Mouse (Mus musculus): ENCODE results near the gene Stx8. TPM values are rescaled to one million over a fixed set of nuclear protein-coding genes. Genes with fewer than 3 reads are reported as not detected.
A peak's percentile ranks its signal among the peaks of the same experiment; 100 is the strongest.

The Stx8 gene
- total and polyA plus RNA-seq, 2 experiments from 2014 or later, result 13.2 to 63.6 TPM

- DNase-seq (ENCODE audit: low spot score) (no peak), ATAC-seq (ENCODE audit: low FRiP score) (no peak)
- WGBS, result 87% methylated on average over 3 of the region's 3 CpGs
- Histone ChIP-seq H3K4me2 (ENCODE audit: low read depth, low read length, poor library complexity, severe bottlenecking) (no peak overlapping the region), H3K9me3 (ENCODE audit: low read length) (no peaks in the 10 kb centered on the region), H3K4me1 (ENCODE audit: insufficient read depth, low read length) (no peaks in the 10 kb centered on the region), H3K27ac (ENCODE audit: low read depth, low read length) (no peak overlapping the region), H3K9ac (replicated peaks; ENCODE audit: low read length, poor library complexity, severe bottlenecking) (no peak overlapping the region), H3K36me3 (ENCODE audit: insufficient read depth, low read length) (no peaks in the 10 kb centered on the region), H3K27me3 (ENCODE audit: insufficient read depth, low read length) (no peaks in the 10 kb centered on the region), H3K4me3 (ENCODE audit: low read depth, low read length) (no peak overlapping the region)
- no peak for TF ChIP-seq CTCF (IDR thresholded peaks at IDR 0.05)
These were observed 33.8 kb upstream of the Stx8 start for GRCm38 (mm10) chr11:67932156-67932555.

- H3K9ac ChIP-seq (replicated peaks; ENCODE audit: low read length, poor library complexity, severe bottlenecking), result no peak overlapping the region
- DNase-seq (ENCODE audit: low spot score), result no peak
- H3K36me3 ChIP-seq (ENCODE audit: insufficient read depth, low read length), result no peaks in the 10 kb centered on the region
- no peak overlapping the region for H3K4me2 ChIP-seq (ENCODE audit: low read depth, low read length, poor library complexity, severe bottlenecking)
- no peak for TF ChIP-seq CTCF (IDR thresholded peaks at IDR 0.05)
- H3K27me3 ChIP-seq (ENCODE audit: insufficient read depth, low read length), result no peaks in the 10 kb centered on the region
- no peaks in the 10 kb centered on the region for H3K9me3 ChIP-seq (ENCODE audit: low read length)
- no peak overlapping the region for H3K4me3 ChIP-seq (ENCODE audit: low read depth, low read length)
- 47% methylated on average over 3 of the region's 3 CpGs for WGBS
- H3K4me1 ChIP-seq (ENCODE audit: insufficient read depth, low read length), result no peaks in the 10 kb centered on the region
- no peak for ATAC-seq (ENCODE audit: low FRiP score)
- no peak overlapping the region for H3K27ac ChIP-seq (ENCODE audit: low read depth, low read length)
These were observed 17.8 kb upstream of the Stx8 start for GRCm38 (mm10) chr11:67948229-67948628.

- no peak overlapping the region for H3K27ac ChIP-seq (ENCODE audit: low read depth, low read length)
- WGBS, result 88% methylated on average over 9 of the region's 9 CpGs
- H3K36me3 ChIP-seq (ENCODE audit: insufficient read depth, low read length), result no peaks in the 10 kb centered on the region
- H3K9ac ChIP-seq (replicated peaks; ENCODE audit: low read length, poor library complexity, severe bottlenecking), result no peak overlapping the region
- DNase-seq (ENCODE audit: low spot score), result no peak
- TF ChIP-seq CTCF (IDR thresholded peaks at IDR 0.05), result no peak
- H3K9me3 ChIP-seq (ENCODE audit: low read length), result no peaks in the 10 kb centered on the region
- H3K4me3 ChIP-seq (ENCODE audit: low read depth, low read length), result no peak overlapping the region
- H3K4me2 ChIP-seq (ENCODE audit: low read depth, low read length, poor library complexity, severe bottlenecking), result no peak overlapping the region
- ATAC-seq (ENCODE audit: low FRiP score), result no peak
- no peaks in the 10 kb centered on the region for H3K4me1 ChIP-seq (ENCODE audit: insufficient read depth, low read length)
- H3K27me3 ChIP-seq (ENCODE audit: insufficient read depth, low read length), result no peaks in the 10 kb centered on the region
These were observed 16.5 kb upstream of the Stx8 start for GRCm38 (mm10) chr11:67949475-67949874.

GRCm38 (mm10) chr11:67953604-67954003 lies 12.4 kb upstream of the Stx8 start:
- ATAC-seq (ENCODE audit: low FRiP score), result no peak
- 83% methylated on average over 5 of the region's 5 CpGs for WGBS

GRCm38 (mm10) chr11:67954413-67954812 lies 11.6 kb upstream of the Stx8 start:
- Histone ChIP-seq H3K4me1 (ENCODE audit: insufficient read depth, low read length) (no peaks in the 10 kb centered on the region), H3K4me3 (ENCODE audit: low read depth, low read length) (no peak overlapping the region), H3K4me2 (ENCODE audit: low read depth, low read length, poor library complexity, severe bottlenecking) (no peak overlapping the region), H3K9ac (replicated peaks; ENCODE audit: low read length, poor library complexity, severe bottlenecking) (no peak overlapping the region), H3K36me3 (ENCODE audit: insufficient read depth, low read length) (no peaks in the 10 kb centered on the region), H3K27ac (ENCODE audit: low read depth, low read length) (no peak overlapping the region), H3K27me3 (ENCODE audit: insufficient read depth, low read length) (no peaks in the 10 kb centered on the region), H3K9me3 (ENCODE audit: low read length) (no peaks in the 10 kb centered on the region)
- no peak for TF ChIP-seq CTCF (IDR thresholded peaks at IDR 0.05)
- no peak for ATAC-seq (ENCODE audit: low FRiP score)
- DNase-seq (ENCODE audit: low spot score), result no peak
- 84% methylated on average over 6 of the region's 6 CpGs for WGBS

More at GRCm38 (mm10) chr11:67953604-67954003, 12.4 kb upstream of the Stx8 start:
- Histone ChIP-seq H3K9ac (replicated peaks; ENCODE audit: low read length, poor library complexity, severe bottlenecking) (no peak overlapping the region), H3K27ac (ENCODE audit: low read depth, low read length) (no peak overlapping the region), H3K4me2 (ENCODE audit: low read depth, low read length, poor library complexity, severe bottlenecking) (no peak overlapping the region), H3K36me3 (ENCODE audit: insufficient read depth, low read length) (no peaks in the 10 kb centered on the region), H3K4me1 (ENCODE audit: insufficient read depth, low read length) (no peaks in the 10 kb centered on the region), H3K27me3 (ENCODE audit: insufficient read depth, low read length) (no peaks in the 10 kb centered on the region), H3K4me3 (ENCODE audit: low read depth, low read length) (no peak overlapping the region), H3K9me3 (ENCODE audit: low read length) (no peaks in the 10 kb centered on the region)
- TF ChIP-seq CTCF (IDR thresholded peaks at IDR 0.05), result no peak
- no peak for DNase-seq (ENCODE audit: low spot score)

GRCm38 (mm10) chr11:67964110-67964509 lies 1.9 kb upstream of the Stx8 start:
- Histone ChIP-seq H3K9ac (replicated peaks; ENCODE audit: low read length, poor library complexity, severe bottlenecking) (no peak overlapping the region), H3K27ac (ENCODE audit: low read depth, low read length) (no peak overlapping the region), H3K27me3 (ENCODE audit: insufficient read depth, low read length) (no peaks in the 10 kb centered on the region), H3K4me3 (ENCODE audit: low read depth, low read length) (no peak overlapping the region), H3K4me2 (ENCODE audit: low read depth, low read length, poor library complexity, severe bottlenecking) (no peak overlapping the region), H3K4me1 (ENCODE audit: insufficient read depth, low read length) (peaks cover 6% of the 10 kb centered on the region; the same call in 1 of the 2 replicates), H3K9me3 (ENCODE audit: low read length) (no peaks in the 10 kb centered on the region), H3K36me3 (ENCODE audit: insufficient read depth, low read length) (no peaks in the 10 kb centered on the region)
- DNase-seq (ENCODE audit: low spot score) (no peak), ATAC-seq (ENCODE audit: low FRiP score) (no peak)
- 79% methylated on average over 6 of the region's 6 CpGs for WGBS
- TF ChIP-seq CTCF (IDR thresholded peaks at IDR 0.05), result peak; percentile 28; the same call in 1 of the 2 replicates
